Mouse (Mus musculus): ENCODE measurements around the gene Prop1.

- TF ChIP-seq EP300 (IDR thresholded peaks at IDR 0.05; ENCODE audit: insufficient read depth, low read depth, low read length) = no peak
- TF ChIP-seq CTCF (IDR thresholded peaks at IDR 0.05; ENCODE audit: low read depth, low read length) = no peak
These were observed 1.3 kb downstream of the Prop1 start for GRCm38 (mm10) chr11:50952290-50952689.

Measured in ES-Bruce4 (cell line).